Mouse (Mus musculus) liver, embryonic 11.5 days (tissue): ENCODE measurements at regions not wholly inside any gene's neighbourhood (a gene's known extent, or its start where the extent isn't known, plus 50 kb on each side); places are given as distances from the start of the nearest gene placed in this dataset.

Source experiments
- ATAC-seq: fragments of 200-750 bp; cut with Nextera tagmentation; replicated peaks from 2 replicates; pipeline ENCODE4 v1.8.0; 2017; ENCODE audit warnings: moderate number of reproducible peaks, mild to moderate bottlenecking, moderate TSS enrichment, moderate library complexity; ENCODE audit not compliant: low FRiP score
- DNase-seq: peaks from one replicate; pipeline ENCODE4 v3.0.0-alpha.2; 2017; ENCODE audit warnings: low spot score
- H3K27ac ChIP-seq: fragments of 300-500 bp; sonication (generic); 2 replicates; pipeline ENCODE4 v1.5.1; 2014; ENCODE audit warnings: mild to moderate bottlenecking, low read depth, low read length, control low read depth
- H3K27me3 ChIP-seq: fragments of 300-500 bp; sonication (generic); replicated peaks from 2 replicates; pipeline ENCODE4 v1.6.1; 2014; ENCODE audit warnings: low read length, mixed read lengths; ENCODE audit not compliant: control insufficient read depth, insufficient read depth
- H3K36me3 ChIP-seq: fragments of 300-500 bp; sonication (generic); 2 replicates; pipeline ENCODE4 v1.6.1; 2014; ENCODE audit warnings: mild to moderate bottlenecking, low read length, moderate library complexity, mixed read lengths; ENCODE audit not compliant: control insufficient read depth, insufficient read depth
- H3K4me1 ChIP-seq: fragments of 300-500 bp; sonication (generic); replicated peaks from 2 replicates; pipeline ENCODE4 v1.6.1; 2014; ENCODE audit warnings: low read length, mixed read lengths; ENCODE audit not compliant: control insufficient read depth, insufficient read depth
- H3K4me2 ChIP-seq: fragments of 300-500 bp; sonication (generic); 2 replicates; pipeline ENCODE4 v1.6.1; 2014; ENCODE audit warnings: mild to moderate bottlenecking, control low read depth, moderate library complexity
- H3K4me3 ChIP-seq: fragments of 300-500 bp; sonication (generic); 2 replicates; pipeline ENCODE4 v1.5.1; 2014; ENCODE audit warnings: low read depth, low read length, control low read depth
- H3K9ac ChIP-seq: fragments of 300-500 bp; sonication (generic); 2 replicates; pipeline ENCODE4 v1.6.1; 2014; ENCODE audit warnings: low read depth, low read length, control low read depth
- H3K9me3 ChIP-seq: fragments of 300-500 bp; sonication (generic); 2 replicates; pipeline ENCODE4 v1.6.1; 2016; ENCODE audit warnings: low read length, inconsistent platforms, mixed read lengths; ENCODE audit not compliant: control insufficient read depth
- WGBS: fragments of 180-500 bp; shearing (Covaris S2); extraction: QIAGEN DNeasy Blood & Tissue Kit; methylation state at CpG from one replicate; pipeline ENCODE4 v1.1.7; 2014; 5-methylcytosine and 5-hydroxymethylcytosine counted together

DNA sequence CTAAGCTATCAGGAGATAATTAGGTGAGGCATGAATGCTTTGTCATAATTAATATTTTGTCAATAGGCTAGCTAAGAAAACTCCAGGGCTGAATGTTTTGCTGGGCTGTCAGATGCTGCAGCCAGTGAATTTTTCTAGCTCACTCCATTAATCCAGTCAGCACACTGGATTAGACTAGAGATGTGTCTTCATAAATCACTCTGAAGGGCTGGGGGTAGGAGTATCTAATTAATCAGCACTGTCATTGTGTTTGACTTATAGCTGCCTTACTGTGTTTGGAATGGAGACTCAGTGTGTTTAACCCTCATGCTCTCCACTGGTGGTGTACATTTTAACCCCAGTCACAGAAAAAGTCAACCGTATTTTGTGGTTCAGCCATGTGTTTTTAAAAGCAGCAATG lies 179.9 kb upstream of the Isl1 start:
- peak; percentile 56; the same call in 1 of the 2 replicates for ATAC-seq
- H3K27ac ChIP-seq = no peak overlapping the region
- WGBS = 45% methylated on average over 1 of the region's 1 CpGs
- H3K9ac ChIP-seq = no peak overlapping the region
- no peak overlapping the region for H3K4me3 ChIP-seq
- no peaks in the 10 kb centered on the region for H3K36me3 ChIP-seq
- H3K27me3 ChIP-seq = no peaks in the 10 kb centered on the region
- H3K9me3 ChIP-seq = no peaks in the 10 kb centered on the region
- DNase-seq = no peak
- no peak overlapping the region for H3K4me2 ChIP-seq
- no peaks in the 10 kb centered on the region for H3K4me1 ChIP-seq

DNA sequence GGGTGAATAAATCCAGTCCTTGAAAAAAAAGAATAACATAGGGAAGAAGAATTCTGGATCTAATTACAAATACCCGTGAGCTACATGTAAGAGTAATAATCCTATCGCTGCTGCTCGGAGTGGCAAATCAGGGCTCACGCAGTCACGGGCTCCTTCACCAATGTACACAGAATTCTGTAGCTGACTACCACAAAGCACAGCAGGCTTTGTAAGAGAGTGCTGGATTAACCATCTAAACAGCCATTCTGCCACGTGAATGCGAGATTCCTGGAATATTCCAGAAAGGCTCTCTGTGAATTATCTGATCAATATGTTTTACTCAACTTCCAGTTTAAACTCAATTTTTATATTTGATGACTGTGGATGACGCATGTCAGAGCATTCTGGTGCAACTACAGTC lies 165.1 kb upstream of the Isl1 start:
- H3K36me3 ChIP-seq = no peaks in the 10 kb centered on the region
- 78% methylated on average over 8 of the region's 8 CpGs for WGBS
- no peak overlapping the region for H3K27ac ChIP-seq
- no peaks in the 10 kb centered on the region for H3K9me3 ChIP-seq
- no peak overlapping the region for H3K9ac ChIP-seq
- no peak for DNase-seq
- no peak for ATAC-seq
- H3K4me1 ChIP-seq = no peaks in the 10 kb centered on the region
- H3K27me3 ChIP-seq = no peaks in the 10 kb centered on the region
- no peak overlapping the region for H3K4me2 ChIP-seq
- H3K4me3 ChIP-seq = no peak overlapping the region

DNA sequence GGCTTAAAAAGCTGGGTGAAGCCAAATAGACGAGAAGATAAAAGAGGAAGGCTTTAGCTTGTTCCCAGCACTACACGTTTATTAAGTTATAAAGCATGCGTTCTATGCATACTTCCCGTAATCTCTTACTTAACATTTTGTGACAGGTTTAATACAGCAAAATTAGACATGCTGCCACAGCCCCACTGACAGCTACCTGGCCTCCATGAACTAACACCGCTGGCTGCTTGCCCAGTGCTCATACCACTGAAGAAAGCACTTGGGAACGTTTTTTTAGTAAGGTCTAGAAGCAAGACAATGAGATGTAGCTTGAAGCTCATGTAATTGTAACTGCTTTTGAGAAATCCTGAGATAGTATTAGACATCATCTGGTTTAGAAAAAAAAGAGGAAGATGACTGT lies 152.3 kb upstream of the Isl1 start:
- Histone ChIP-seq H3K36me3 (no peaks in the 10 kb centered on the region), H3K27me3 (no peaks in the 10 kb centered on the region), H3K9me3 (no peaks in the 10 kb centered on the region), H3K9ac (no peak overlapping the region), H3K4me1 (no peaks in the 10 kb centered on the region), H3K4me3 (no peak overlapping the region), H3K27ac (no peak overlapping the region), H3K4me2 (no peak overlapping the region)
- 77% methylated on average over 6 of the region's 6 CpGs for WGBS
- ATAC-seq (no peak), DNase-seq (no peak)

DNA sequence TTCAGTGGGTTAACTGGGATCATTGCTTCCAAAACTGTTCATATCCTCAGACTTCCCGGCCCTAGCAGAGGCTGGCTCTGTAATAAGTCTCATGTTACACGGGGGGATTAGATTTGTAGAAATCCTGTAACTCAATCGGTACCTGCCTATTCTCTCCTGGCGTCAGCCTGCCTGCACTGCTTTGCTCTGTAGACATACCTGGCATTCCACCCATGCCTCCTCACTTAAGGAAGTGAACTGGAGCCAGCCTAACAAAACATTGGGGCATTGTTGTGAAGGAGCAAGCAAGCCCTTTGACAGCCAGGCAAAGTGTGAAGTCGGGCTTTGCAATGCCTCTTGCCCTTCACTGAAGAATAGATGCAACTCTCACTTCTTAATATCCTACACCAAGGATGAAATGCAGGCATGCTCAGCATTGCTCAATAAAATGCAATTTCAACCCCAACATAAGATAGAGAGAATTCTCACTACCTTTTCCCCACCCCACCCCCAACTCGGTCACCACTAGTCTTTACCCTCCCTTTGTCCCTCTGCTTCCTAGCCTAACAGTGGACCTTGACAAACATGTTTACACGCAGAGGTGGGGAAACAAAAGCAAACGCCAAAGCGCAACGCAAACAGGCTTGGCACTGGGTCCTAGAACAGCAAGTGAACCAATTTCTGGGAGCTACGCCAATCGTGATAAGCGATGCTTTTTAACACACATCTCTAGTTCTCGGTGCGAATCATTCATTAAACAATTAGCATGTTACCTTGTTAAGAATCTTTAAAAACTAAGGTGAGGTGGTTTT lies 133.9 kb upstream of the Isl1 start:
- no peak overlapping the region for H3K4me3 ChIP-seq
- 30% methylated on average over 15 of the region's 15 CpGs for WGBS
- no peaks in the 10 kb centered on the region for H3K9me3 ChIP-seq
- H3K4me2 ChIP-seq = no peak overlapping the region
- H3K27ac ChIP-seq = no peak overlapping the region
- H3K9ac ChIP-seq = no peak overlapping the region
- no peaks in the 10 kb centered on the region for H3K4me1 ChIP-seq
- H3K36me3 ChIP-seq = no peaks in the 10 kb centered on the region
- ATAC-seq (no peak), DNase-seq (no peak)
- no peaks in the 10 kb centered on the region for H3K27me3 ChIP-seq

DNA sequence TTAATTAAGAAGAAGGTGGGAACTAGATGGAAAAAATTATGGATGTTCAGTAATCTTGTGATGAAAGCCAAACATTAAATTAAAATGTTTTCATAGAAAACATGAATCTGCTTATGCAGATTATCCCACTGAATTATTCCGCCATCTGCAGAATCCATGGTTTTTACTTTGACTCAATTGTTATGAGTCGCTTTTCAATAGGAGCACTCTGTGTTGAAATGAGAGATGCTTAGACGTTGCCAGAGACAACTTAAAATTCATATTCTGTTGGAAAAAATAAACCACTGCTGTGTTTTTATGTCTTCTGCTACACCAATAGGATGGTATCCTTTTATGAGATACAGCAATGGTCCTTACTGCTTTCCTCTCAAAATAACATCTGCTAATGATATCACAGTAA lies 108.3 kb upstream of the Isl1 start:
- Histone ChIP-seq H3K9me3 (no peaks in the 10 kb centered on the region), H3K36me3 (no peaks in the 10 kb centered on the region), H3K27ac (no peak overlapping the region), H3K4me1 (no peaks in the 10 kb centered on the region), H3K27me3 (no peaks in the 10 kb centered on the region), H3K4me2 (no peak overlapping the region), H3K9ac (no peak overlapping the region), H3K4me3 (no peak overlapping the region)
- ATAC-seq (no peak), DNase-seq (no peak)
- 86% methylated on average over 3 of the region's 3 CpGs for WGBS

DNA sequence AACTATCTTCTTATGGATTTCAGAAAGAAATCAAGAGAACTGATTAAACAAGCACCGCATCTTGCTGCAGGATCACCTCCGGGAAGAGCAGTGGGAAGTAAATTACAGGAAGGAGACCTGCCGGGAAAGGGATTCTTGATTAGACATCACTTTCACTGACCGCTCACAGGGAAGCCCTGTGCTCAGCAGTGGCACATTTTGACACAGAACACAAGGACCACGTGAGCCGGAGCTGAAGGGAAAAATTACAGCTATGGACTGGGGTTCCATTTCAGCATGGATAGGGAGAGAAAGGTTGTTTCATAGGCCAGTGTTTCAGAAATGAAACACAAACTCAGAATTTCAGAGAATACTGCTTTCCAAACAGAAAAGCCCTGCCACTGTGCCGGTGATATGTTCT lies 105.0 kb upstream of the Isl1 start:
- ATAC-seq = no peak
- Histone ChIP-seq H3K36me3 (no peaks in the 10 kb centered on the region), H3K27ac (no peak overlapping the region), H3K27me3 (no peaks in the 10 kb centered on the region), H3K4me3 (no peak overlapping the region), H3K4me2 (no peak overlapping the region), H3K9ac (no peak overlapping the region), H3K4me1 (no peaks in the 10 kb centered on the region), H3K9me3 (no peaks in the 10 kb centered on the region)
- WGBS = 43% methylated on average over 7 of the region's 7 CpGs
- DNase-seq = no peak

DNA sequence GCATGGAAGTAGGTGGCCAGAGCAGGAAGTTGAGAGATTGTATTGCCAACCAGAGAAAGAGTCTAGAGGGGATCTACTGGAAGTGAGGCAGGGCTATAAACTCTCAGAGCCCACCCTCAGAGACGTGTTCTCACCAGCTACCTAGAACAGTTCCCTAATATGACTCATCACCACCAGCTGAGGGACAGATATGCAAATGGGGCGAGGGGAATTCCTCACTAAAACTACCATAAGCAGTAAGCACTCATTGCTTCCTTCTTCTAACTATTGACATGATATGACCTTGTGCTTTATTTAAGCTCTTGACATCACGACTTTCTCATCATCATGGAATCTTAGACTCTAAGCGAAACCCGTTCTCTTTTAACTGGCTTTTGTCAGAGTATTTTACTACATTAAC lies 101.2 kb upstream of the Isl1 start:
- ATAC-seq = no peak
- no peaks in the 10 kb centered on the region for H3K9me3 ChIP-seq
- WGBS = 71% methylated on average over 5 of the region's 5 CpGs
- H3K36me3 ChIP-seq = no peaks in the 10 kb centered on the region
- no peak overlapping the region for H3K4me3 ChIP-seq
- no peak overlapping the region for H3K4me2 ChIP-seq
- H3K27ac ChIP-seq = no peak overlapping the region
- no peak overlapping the region for H3K9ac ChIP-seq
- H3K4me1 ChIP-seq = no peaks in the 10 kb centered on the region
- H3K27me3 ChIP-seq = no peaks in the 10 kb centered on the region
- no peak for DNase-seq
